Mouse (Mus musculus) hindbrain, embryonic 14.5 days (tissue): ENCODE measurements at regions not wholly inside any gene's neighbourhood (a gene's known extent, or its start where the extent isn't known, plus 50 kb on each side); places are given as distances from the start of the nearest gene placed in this dataset.

Source experiments
- ATAC-seq: fragments of 200-750 bp; cut with Nextera tagmentation; 2 replicates; pipeline ENCODE4 v1.8.0; 2017; ENCODE audit warnings: moderate number of reproducible peaks, mild to moderate bottlenecking, moderate TSS enrichment, moderate library complexity; ENCODE audit not compliant: low FRiP score
- DNase-seq: peaks from one replicate; pipeline ENCODE4 v3.0.0-alpha.2; 2015; ENCODE audit warnings: low spot score
- H3K27ac ChIP-seq: fragments of 300-500 bp; sonication (generic); 2 replicates; pipeline ENCODE4 v1.5.1; 2014; ENCODE audit warnings: mild to moderate bottlenecking, moderate library complexity
- H3K27me3 ChIP-seq: fragments of 300-500 bp; sonication (generic); 2 replicates; pipeline ENCODE4 v1.6.1; 2014; ENCODE audit warnings: mild to moderate bottlenecking, low read length, mixed read lengths; ENCODE audit not compliant: control insufficient read depth, insufficient read depth
- H3K36me3 ChIP-seq: fragments of 300-500 bp; sonication (generic); replicated peaks from 2 replicates; pipeline ENCODE4 v1.6.1; 2014; ENCODE audit not compliant: control insufficient read depth, insufficient read depth
- H3K4me1 ChIP-seq: fragments of 300-500 bp; sonication (generic); replicated peaks from 2 replicates; pipeline ENCODE4 v1.6.1; 2014; ENCODE audit warnings: antibody characterized with exemption, low read length, mixed read lengths; ENCODE audit not compliant: control insufficient read depth, insufficient read depth
- H3K4me2 ChIP-seq: fragments of 300-500 bp; sonication (generic); replicated peaks from 2 replicates; pipeline ENCODE4 v1.6.1; 2014; ENCODE audit warnings: mild to moderate bottlenecking, moderate library complexity
- H3K4me3 ChIP-seq: fragments of 300-500 bp; sonication (generic); replicated peaks from 2 replicates; pipeline ENCODE4 v1.5.1; 2014; ENCODE audit warnings: mild to moderate bottlenecking, low read length
- H3K9ac ChIP-seq: fragments of 300-500 bp; sonication (generic); 2 replicates; pipeline ENCODE4 v1.6.1; 2014
- H3K9me3 ChIP-seq: fragments of 300-500 bp; sonication (generic); 2 replicates; pipeline ENCODE4 v1.6.1; 2016; ENCODE audit warnings: low read length; ENCODE audit not compliant: control insufficient read depth
- WGBS: fragments of 180-500 bp; shearing (Covaris S2); extraction: QIAGEN DNeasy Blood & Tissue Kit; methylation state at CpG from one replicate; pipeline ENCODE4 v1.1.7; 2014; 5-methylcytosine and 5-hydroxymethylcytosine counted together

DNA sequence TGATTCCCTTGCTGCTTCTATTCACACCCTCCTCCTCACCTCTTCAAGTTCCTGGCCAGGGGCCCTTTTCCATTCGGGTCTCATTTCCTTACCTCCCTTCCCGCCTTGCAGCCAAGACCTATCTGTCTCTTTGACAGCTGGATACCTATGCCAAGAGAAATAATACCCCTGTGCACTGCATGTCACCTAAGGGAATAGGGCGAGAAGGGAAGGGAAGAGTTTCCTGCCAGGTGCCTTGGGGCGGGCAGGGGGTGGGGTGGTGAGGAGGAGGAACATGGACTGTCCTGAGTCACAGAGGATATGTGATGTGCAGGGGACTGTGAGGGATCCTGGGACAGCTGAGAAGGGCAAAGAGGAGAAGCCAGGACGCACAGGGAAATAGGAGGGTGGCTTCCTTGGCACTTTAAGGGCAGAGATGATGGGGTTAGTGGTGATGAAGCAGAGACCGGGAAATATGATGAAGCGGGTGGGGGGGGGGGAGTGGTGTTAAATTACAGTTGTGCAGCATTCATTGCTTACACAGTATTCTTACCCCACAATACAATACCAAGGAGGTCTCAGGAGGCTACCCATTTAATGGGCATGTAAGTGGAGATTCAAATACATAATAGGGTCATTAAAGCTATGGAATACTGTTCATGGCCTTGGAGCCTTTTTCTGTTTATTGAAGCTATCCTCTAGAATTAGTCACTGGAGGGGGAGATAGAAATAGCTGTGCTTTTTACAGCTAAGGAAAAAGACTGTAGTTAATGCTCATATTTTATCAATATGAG, 278.0 kb downstream of the 1500009L16Rik start:
- Histone ChIP-seq H3K9ac (no peak overlapping the region), H3K4me1 (no peaks in the 10 kb centered on the region), H3K4me3 (no peak overlapping the region), H3K27ac (no peak overlapping the region), H3K27me3 (no peaks in the 10 kb centered on the region), H3K4me2 (no peak overlapping the region), H3K9me3 (no peaks in the 10 kb centered on the region), H3K36me3 (no peaks in the 10 kb centered on the region)
- DNase-seq = no peak
- ATAC-seq = no peak
- 77% methylated on average over 7 of the region's 7 CpGs for WGBS

GRCm38 (mm10) chr10:84002744-84003143, 280.1 kb downstream of the 1500009L16Rik start:
- H3K4me2 ChIP-seq = no peak overlapping the region
- DNase-seq (no peak), ATAC-seq (no peak)

GRCm38 (mm10) chr10:84003601-84004149, 281.0 kb downstream of the 1500009L16Rik start:
- DNase-seq (no peak), ATAC-seq (no peak)
- no peaks in the 10 kb centered on the region for H3K27me3 ChIP-seq
- H3K4me2 ChIP-seq = no peak overlapping the region
- no peaks in the 10 kb centered on the region for H3K9me3 ChIP-seq
- no peaks in the 10 kb centered on the region for H3K4me1 ChIP-seq
- no peaks in the 10 kb centered on the region for H3K36me3 ChIP-seq
- H3K4me3 ChIP-seq = no peak overlapping the region
- no peak overlapping the region for H3K27ac ChIP-seq
- no peak overlapping the region for H3K9ac ChIP-seq
- WGBS = 77% methylated on average over 8 of the region's 8 CpGs

More at GRCm38 (mm10) chr10:84002744-84003143, 280.1 kb downstream of the 1500009L16Rik start:
- Histone ChIP-seq H3K4me1 (no peaks in the 10 kb centered on the region), H3K4me3 (no peak overlapping the region), H3K9ac (no peak overlapping the region), H3K27ac (no peak overlapping the region), H3K9me3 (no peaks in the 10 kb centered on the region), H3K27me3 (no peaks in the 10 kb centered on the region), H3K36me3 (no peaks in the 10 kb centered on the region)
- 81% methylated on average over 2 of the region's 2 CpGs for WGBS

DNA sequence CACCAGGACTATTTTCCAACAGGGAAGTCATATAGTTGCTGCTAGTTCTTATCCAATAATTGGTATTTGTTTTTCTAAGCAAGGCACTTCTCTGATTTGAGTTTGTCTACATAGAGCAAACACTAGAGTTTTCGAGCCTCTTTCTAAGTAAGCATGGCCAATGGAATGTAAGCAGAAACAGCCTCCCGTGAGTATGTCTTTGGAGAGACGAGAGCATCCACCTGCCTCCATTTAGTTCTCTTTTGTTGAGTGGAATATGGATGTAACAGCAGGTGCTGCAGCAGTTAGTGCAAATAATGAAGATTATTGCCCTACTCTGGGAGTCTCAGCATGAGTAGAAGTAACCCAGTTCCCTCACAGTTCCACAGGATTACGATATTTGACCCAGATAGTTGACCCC, 286.3 kb downstream of the 1500009L16Rik start:
- ATAC-seq (no peak), DNase-seq (no peak)
- WGBS = 85% methylated on average over 4 of the region's 4 CpGs
- H3K27me3 ChIP-seq = no peaks in the 10 kb centered on the region
- no peaks in the 10 kb centered on the region for H3K9me3 ChIP-seq
- H3K36me3 ChIP-seq = no peaks in the 10 kb centered on the region
- H3K4me2 ChIP-seq = no peak overlapping the region
- no peaks in the 10 kb centered on the region for H3K4me1 ChIP-seq
- H3K9ac ChIP-seq = no peak overlapping the region
- H3K27ac ChIP-seq = no peak overlapping the region
- H3K4me3 ChIP-seq = no peak overlapping the region

GRCm38 (mm10) chr10:84019381-84019780, 296.7 kb downstream of the 1500009L16Rik start:
- no peaks in the 10 kb centered on the region for H3K36me3 ChIP-seq
- no peak overlapping the region for H3K9ac ChIP-seq
- DNase-seq (peak; percentile 81), ATAC-seq (no peak)
- WGBS = 13% methylated on average over 9 of the region's 9 CpGs
- H3K4me3 ChIP-seq = no peak overlapping the region
- H3K4me1 ChIP-seq = no peaks in the 10 kb centered on the region
- no peak overlapping the region for H3K27ac ChIP-seq
- H3K9me3 ChIP-seq = no peaks in the 10 kb centered on the region
- H3K27me3 ChIP-seq = no peaks in the 10 kb centered on the region
- peak overlapping the region; percentile 28; the same call in 1 of the 2 replicates for H3K4me2 ChIP-seq

GRCm38 (mm10) chr10:84020023-84020620, 297.5 kb downstream of the 1500009L16Rik start:
- H3K9me3 ChIP-seq = no peaks in the 10 kb centered on the region
- DNase-seq (no peak), ATAC-seq (no peak)
- H3K4me1 ChIP-seq = no peaks in the 10 kb centered on the region
- H3K4me2 ChIP-seq = no peak overlapping the region
- H3K27me3 ChIP-seq = no peaks in the 10 kb centered on the region
- H3K4me3 ChIP-seq = no peak overlapping the region
- no peak overlapping the region for H3K27ac ChIP-seq
- H3K9ac ChIP-seq = no peak overlapping the region
- 40% methylated on average over 10 of the region's 10 CpGs for WGBS
- H3K36me3 ChIP-seq = no peaks in the 10 kb centered on the region

GRCm38 (mm10) chr10:84021167-84022120, 298.8 kb downstream of the 1500009L16Rik start:
- H3K27me3 ChIP-seq = no peaks in the 10 kb centered on the region
- DNase-seq (no peak), ATAC-seq (no peak)
- H3K4me3 ChIP-seq = no peak overlapping the region
- no peaks in the 10 kb centered on the region for H3K36me3 ChIP-seq
- no peaks in the 10 kb centered on the region for H3K4me1 ChIP-seq
- no peak overlapping the region for H3K27ac ChIP-seq
- H3K9me3 ChIP-seq = no peaks in the 10 kb centered on the region
- 84% methylated on average over 12 of the region's 12 CpGs for WGBS
- no peak overlapping the region for H3K4me2 ChIP-seq
- H3K9ac ChIP-seq = no peak overlapping the region

DNA sequence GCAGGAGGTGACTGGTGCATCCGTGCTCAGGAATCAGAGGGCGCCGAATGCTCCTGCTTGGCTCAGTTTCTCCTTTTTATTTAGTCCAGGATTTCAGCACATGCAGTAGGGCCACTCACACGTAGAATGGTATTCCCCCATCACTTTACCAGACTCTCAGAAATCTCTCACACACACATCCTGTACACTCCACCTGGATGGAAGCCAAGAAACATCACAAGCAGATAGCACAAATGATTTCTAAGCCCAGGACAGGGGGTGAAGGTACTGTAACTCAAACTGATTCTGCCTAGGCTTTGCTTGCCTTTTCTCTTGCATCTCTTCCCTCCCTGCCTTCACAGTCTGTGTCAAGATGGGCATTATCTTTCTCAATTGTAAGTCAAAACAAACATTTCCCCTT, 301.6 kb downstream of the 1500009L16Rik start:
- H3K9ac ChIP-seq = no peak overlapping the region
- 86% methylated on average over 4 of the region's 4 CpGs for WGBS

GRCm38 (mm10) chr10:84024901-84025300, 302.2 kb downstream of the 1500009L16Rik start:
- 45% methylated on average over 8 of the region's 8 CpGs for whole genome bisulfite sequencing
- H3K4me3 ChIP-seq = no peak overlapping the region
- no peak for DNase-seq

More for the DNA sequence above, 301.6 kb downstream of the 1500009L16Rik start:
- Histone ChIP-seq H3K36me3 (no peaks in the 10 kb centered on the region), H3K27me3 (no peaks in the 10 kb centered on the region), H3K9me3 (no peaks in the 10 kb centered on the region), H3K27ac (no peak overlapping the region), H3K4me3 (no peak overlapping the region), H3K4me2 (no peak overlapping the region), H3K4me1 (no peaks in the 10 kb centered on the region)
- ATAC-seq = no peak
- DNase-seq = no peak

More at GRCm38 (mm10) chr10:84024901-84025300, 302.2 kb downstream of the 1500009L16Rik start:
- ATAC-seq = no peak
- Histone ChIP-seq H3K4me1 (no peaks in the 10 kb centered on the region), H3K9ac (no peak overlapping the region), H3K36me3 (no peaks in the 10 kb centered on the region), H3K27me3 (no peaks in the 10 kb centered on the region), H3K4me2 (no peak overlapping the region), H3K9me3 (no peaks in the 10 kb centered on the region), H3K27ac (no peak overlapping the region)
